Mouse (Mus musculus): ENCODE data around the gene Hsd17b7.

DNA sequence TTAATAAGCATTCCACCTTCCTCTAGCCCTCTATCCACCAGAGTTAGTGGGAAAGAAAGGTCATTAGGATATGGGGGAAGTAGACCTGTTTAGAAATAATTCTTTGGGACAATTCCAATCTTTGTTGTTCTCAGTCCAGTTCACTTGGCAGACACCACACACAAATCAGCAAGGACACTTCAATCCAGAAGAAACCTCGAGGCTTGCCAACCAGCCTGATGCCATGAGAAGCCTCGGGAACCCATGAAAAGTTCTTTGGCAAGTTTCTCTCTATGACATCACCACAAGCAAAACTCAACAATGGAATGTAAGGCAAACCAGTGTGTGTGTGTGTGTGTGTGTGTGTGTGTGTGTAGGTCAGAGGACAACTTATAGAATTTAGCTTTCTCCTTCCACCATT, 44.5 kb downstream of the Hsd17b7 start:
- TF ChIP-seq CTCF (IDR thresholded peaks at IDR 0.05; ENCODE audit: low read depth, low read length), result no peak
- no peak for TF ChIP-seq POLR2A (IDR thresholded peaks at IDR 0.05; ENCODE audit: insufficient read depth, low read length)

All from ES-Bruce4 (cell line).